ENCODE assay signal across 38 mouse cellular contexts in the genomic region with DNA sequence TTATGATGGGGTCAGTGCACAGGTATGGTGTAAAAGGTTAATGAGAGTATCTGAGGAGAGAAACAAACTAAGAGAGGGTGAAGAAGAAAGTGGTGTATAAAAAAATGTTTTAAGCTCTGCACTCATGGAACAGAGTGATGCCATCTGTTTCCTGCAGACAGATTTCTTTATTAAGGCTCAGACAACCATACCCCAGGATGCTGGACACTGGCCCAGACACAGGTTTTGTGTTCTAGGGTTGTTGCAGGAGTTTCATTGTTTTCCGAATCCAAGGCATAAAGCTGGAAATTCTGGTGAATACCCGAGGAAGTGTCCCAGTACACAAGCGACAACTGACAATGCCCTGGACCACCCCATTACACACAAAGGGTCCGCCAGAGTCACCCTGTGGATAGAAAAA. TPM values are rescaled to one million over a fixed set of nuclear protein-coding genes. Genes with fewer than 3 reads are reported as not detected.
A peak's percentile ranks its signal among the peaks of the same experiment; 100 is the strongest.
DNase-seq lines count a peak whose midpoint lies in the region; ATAC-seq and TF ChIP-seq lines count a peak whose summit lies in the region.
"Had no signal": no experiment of that assay in that cellular context is flagged by ENCODE, and none has a peak within 500 bp of the region (broad histone marks: within the 10 kb centered on the region; RNA-seq: fewer than 3 reads in every experiment).

No protein-coding gene starts in this region.

- no peaks in the 10 kb centered on the region for H3K9me3 ChIP-seq in hindbrain, embryonic 14.5 days (ENCODE audit: control insufficient read depth, low read length)
- no peaks in the 10 kb centered on the region for H3K9me3 ChIP-seq in hindbrain, embryonic 13.5 days
- H3K9me3 ChIP-seq: embryonic facial prominence, embryonic 13.5 days; forebrain, embryonic 10.5 days; forebrain, embryonic 15.5 days; hindbrain, embryonic 15.5 days; limb, embryonic 13.5 days; lung, embryonic 15.5 days; neural tube, embryonic 13.5 days had no signal

- peak; percentile 23 for DNase-seq in hindbrain, embryonic 14.5 days (ENCODE audit: low spot score)
- DNase-seq in cerebellum, adult 2 months: peak; percentile 52 to 64
- DNase-seq in cerebellum, postnatal 14 days: peak; percentile 71 to 75
- DNase-seq in urinary bladder, adult 18-20 months (ENCODE audit: low spot score in 2 of 2): no peak
- no peak for DNase-seq in urinary bladder, postnatal 4 days (ENCODE audit: low spot score in 2 of 2)
- DNase-seq in right cerebral cortex, postnatal 4 days: no peak
- DNase-seq: adrenal gland, adult 2 months; adrenal gland, postnatal 36 days; gastrocnemius, postnatal 25 days; heart, adult 18-20 months; heart, postnatal 4 days; kidney, adult 11 months; kidney, postnatal 25 days; lung, postnatal 36 days; retina, postnatal 1 day; right cerebral cortex, postnatal 14 days; thymus, adult 18-20 months; thymus, postnatal 25 days had no signal

- no peak for TF ChIP-seq POLR2A in cerebellum, adult 2 months (IDR thresholded peaks at IDR 0.05; ENCODE audit: borderline replicate concordance, insufficient read depth, low read length)

- H3K27ac ChIP-seq in hindbrain, embryonic 14.5 days: no peak overlapping the region
- no peak overlapping the region for H3K27ac ChIP-seq in hindbrain, embryonic 13.5 days
- no peak overlapping the region for H3K27ac ChIP-seq in cerebellum, adult 2 months (ENCODE audit: insufficient read depth, low read length)
- H3K27ac ChIP-seq: embryonic facial prominence, embryonic 13.5 days; forebrain, embryonic 10.5 days; forebrain, embryonic 15.5 days; hindbrain, embryonic 15.5 days; limb, embryonic 13.5 days; lung, embryonic 15.5 days; neural tube, embryonic 13.5 days had no signal

- H3K9ac ChIP-seq in hindbrain, embryonic 14.5 days: no peak overlapping the region
- H3K9ac ChIP-seq in hindbrain, embryonic 13.5 days: no peak overlapping the region
- H3K9ac ChIP-seq: embryonic facial prominence, embryonic 13.5 days; forebrain, embryonic 15.5 days; hindbrain, embryonic 15.5 days; limb, embryonic 13.5 days; lung, embryonic 15.5 days; neural tube, embryonic 13.5 days had no signal

- no peak for ATAC-seq in hindbrain, embryonic 14.5 days (ENCODE audit: low FRiP score)
- no peak for ATAC-seq in hindbrain, embryonic 13.5 days (ENCODE audit: low FRiP score)
- ATAC-seq: CD4-positive, CD25-positive, alpha-beta regulatory T cell, adult 4 months; forebrain, embryonic 15.5 days; inflammation-experienced regulatory T-cells, adult 6 months; midbrain, embryonic 16.5 days had no signal

- no peak for TF ChIP-seq CTCF in cerebellum, adult 2 months (IDR thresholded peaks at IDR 0.05; ENCODE audit: borderline replicate concordance, insufficient read depth, low read depth, low read length)

- H3K27me3 ChIP-seq in hindbrain, embryonic 14.5 days (ENCODE audit: control insufficient read depth, insufficient read depth, low read length): no peaks in the 10 kb centered on the region
- no peaks in the 10 kb centered on the region for H3K27me3 ChIP-seq in hindbrain, embryonic 13.5 days
- no peaks in the 10 kb centered on the region; the same call in 1 of the 2 replicates for H3K27me3 ChIP-seq in cerebellum, adult 2 months (ENCODE audit: control insufficient read depth, insufficient read depth, low read length)
- H3K27me3 ChIP-seq: embryonic facial prominence, embryonic 13.5 days; forebrain, embryonic 15.5 days; hindbrain, embryonic 15.5 days; limb, embryonic 13.5 days; lung, embryonic 15.5 days; neural tube, embryonic 13.5 days had no signal

- no peak overlapping the region for H3K4me2 ChIP-seq in hindbrain, embryonic 14.5 days (replicated peaks)
- no peak overlapping the region for H3K4me2 ChIP-seq in hindbrain, embryonic 13.5 days
- H3K4me2 ChIP-seq: embryonic facial prominence, embryonic 13.5 days; forebrain, embryonic 15.5 days; heart, embryonic 11.5 days; hindbrain, embryonic 15.5 days; limb, embryonic 13.5 days; liver, embryonic 11.5 days; lung, embryonic 15.5 days; midbrain, embryonic 11.5 days; neural tube, embryonic 13.5 days had no signal

- WGBS in hindbrain, embryonic 14.5 days: 63% methylated on average over 4 of the region's 4 CpGs
- 72% methylated on average over 4 of the region's 4 CpGs for WGBS in hindbrain, embryonic 13.5 days
- WGBS in cerebellum, adult 2 months: 33% methylated on average over 4 of the region's 4 CpGs

- H3K4me1 ChIP-seq in hindbrain, embryonic 14.5 days (replicated peaks; ENCODE audit: control insufficient read depth, insufficient read depth, low read length): no peaks in the 10 kb centered on the region
- no peaks in the 10 kb centered on the region for H3K4me1 ChIP-seq in hindbrain, embryonic 13.5 days (replicated peaks)
- peaks cover 4% of the 10 kb centered on the region; the same call in 1 of the 2 replicates for H3K4me1 ChIP-seq in cerebellum, adult 2 months (ENCODE audit: control insufficient read depth, insufficient read depth, low read length)
- H3K4me1 ChIP-seq: embryonic facial prominence, embryonic 13.5 days; forebrain, embryonic 10.5 days; forebrain, embryonic 15.5 days; hindbrain, embryonic 15.5 days; limb, embryonic 13.5 days; lung, embryonic 15.5 days; neural tube, embryonic 13.5 days had no signal

- no peaks in the 10 kb centered on the region for H3K36me3 ChIP-seq in hindbrain, embryonic 14.5 days (replicated peaks; ENCODE audit: control insufficient read depth, insufficient read depth)
- no peaks in the 10 kb centered on the region for H3K36me3 ChIP-seq in hindbrain, embryonic 13.5 days
- H3K36me3 ChIP-seq: embryonic facial prominence, embryonic 13.5 days; forebrain, embryonic 10.5 days; forebrain, embryonic 15.5 days; hindbrain, embryonic 15.5 days; limb, embryonic 13.5 days; lung, embryonic 15.5 days; neural tube, embryonic 13.5 days had no signal

- H3K4me3 ChIP-seq in hindbrain, embryonic 14.5 days (replicated peaks; ENCODE audit: low read length): no peak overlapping the region
- H3K4me3 ChIP-seq in hindbrain, embryonic 13.5 days: no peak overlapping the region
- H3K4me3 ChIP-seq in cerebellum, adult 2 months (replicated peaks; ENCODE audit: insufficient read depth, low read depth, low read length): no peak overlapping the region
- H3K4me3 ChIP-seq: embryonic facial prominence, embryonic 13.5 days; forebrain, embryonic 10.5 days; forebrain, embryonic 15.5 days; hindbrain, embryonic 15.5 days; limb, embryonic 13.5 days; lung, embryonic 15.5 days; myocyte; neural tube, embryonic 13.5 days had no signal

RNA-seq across cellular contexts. Expression of gene Mcpt8, which starts 3.1 kb away (rescaled TPM):
- not detected in 2 replicates for polyA plus RNA-seq in hindbrain, embryonic 14.5 days (2014; fragmentation: Nextera tagmentation; extraction: Ambion mirVana)
- polyA plus RNA-seq in hindbrain, embryonic 13.5 days (2015; fragmentation: Nextera tagmentation; extraction: Ambion mirVana): not detected in 2 replicates
- not detected in 2 replicates for polyA plus RNA-seq in cerebellum, adult 2 months (2012; rRNA removed)
- polyA plus RNA-seq: adrenal gland, adult 2 months; CD4-positive, CD25-positive, alpha-beta regulatory T cell, adult 4 months; forebrain, embryonic 10.5 days; frontal cortex, adult 2 months; heart, embryonic 11.5 days; hindbrain, embryonic 15.5 days; inflammation-experienced regulatory T-cells, adult 6 months; liver, embryonic 11.5 days; midbrain, embryonic 11.5 days; midbrain, embryonic 16.5 days; neural tube, embryonic 13.5 days had no signal

RNA-seq across cellular contexts. Expression of gene Mcpt4, which starts 19.9 kb away (rescaled TPM):
- not detected in 2 replicates for polyA plus RNA-seq in hindbrain, embryonic 14.5 days (2014; fragmentation: Nextera tagmentation; extraction: Ambion mirVana)
- not detected in 2 replicates for polyA plus RNA-seq in hindbrain, embryonic 13.5 days (2015; fragmentation: Nextera tagmentation; extraction: Ambion mirVana)
- polyA plus RNA-seq in cerebellum, adult 2 months (2012; rRNA removed): 0.13 TPM in 1 of 2 replicates, not detected in the other
- polyA plus RNA-seq: CD4-positive, CD25-positive, alpha-beta regulatory T cell, adult 4 months; forebrain, embryonic 10.5 days; forebrain, embryonic 15.5 days; heart, embryonic 11.5 days; hindbrain, embryonic 15.5 days; inflammation-experienced regulatory T-cells, adult 6 months; kidney, embryonic 14.5 days; liver, embryonic 11.5 days; liver, embryonic 16.5 days; midbrain, embryonic 11.5 days; midbrain, embryonic 16.5 days; neural tube, embryonic 13.5 days had no signal

RNA-seq across cellular contexts. Expression of gene Ctsg, which starts 20.4 kb away (rescaled TPM):
- not detected in 2 replicates for polyA plus RNA-seq in hindbrain, embryonic 14.5 days (2014; fragmentation: Nextera tagmentation; extraction: Ambion mirVana)
- polyA plus RNA-seq in hindbrain, embryonic 13.5 days (2015; fragmentation: Nextera tagmentation; extraction: Ambion mirVana): not detected in 2 replicates
- not detected in 2 replicates for polyA plus RNA-seq in cerebellum, adult 2 months (2012; rRNA removed)
- polyA plus RNA-seq: adrenal gland, adult 2 months; CD4-positive, CD25-positive, alpha-beta regulatory T cell, adult 4 months; embryonic facial prominence, embryonic 13.5 days; forebrain, embryonic 15.5 days; hindbrain, embryonic 15.5 days; inflammation-experienced regulatory T-cells, adult 6 months; kidney, embryonic 14.5 days; limb, embryonic 13.5 days; lung, embryonic 15.5 days; midbrain, embryonic 11.5 days; midbrain, embryonic 16.5 days; neural tube, embryonic 13.5 days had no signal

RNA-seq across cellular contexts. Expression of gene Gzme, which starts 38.4 kb away (rescaled TPM):
- polyA plus RNA-seq in hindbrain, embryonic 14.5 days (2014; fragmentation: Nextera tagmentation; extraction: Ambion mirVana): not detected in 2 replicates
- polyA plus RNA-seq in hindbrain, embryonic 13.5 days (2015; fragmentation: Nextera tagmentation; extraction: Ambion mirVana): not detected in 2 replicates
- not detected in 2 replicates for polyA plus RNA-seq in cerebellum, adult 2 months (2012; rRNA removed)
- polyA plus RNA-seq: adrenal gland, adult 2 months; CD4-positive, CD25-positive, alpha-beta regulatory T cell, adult 4 months; embryonic facial prominence, embryonic 13.5 days; forebrain, embryonic 10.5 days; forebrain, embryonic 15.5 days; heart, embryonic 11.5 days; heart, postnatal 0 days; hindbrain, embryonic 15.5 days; inflammation-experienced regulatory T-cells, adult 6 months; kidney, embryonic 14.5 days; limb, embryonic 13.5 days; liver, embryonic 11.5 days; liver, embryonic 16.5 days; lung, embryonic 15.5 days; midbrain, embryonic 11.5 days; midbrain, embryonic 16.5 days; neural tube, embryonic 13.5 days; stomach, embryonic 16.5 days had no signal

RNA-seq across cellular contexts. Expression of gene Mcpt2, which starts 40.2 kb away (rescaled TPM):
- polyA plus RNA-seq in hindbrain, embryonic 14.5 days (2014; fragmentation: Nextera tagmentation; extraction: Ambion mirVana): not detected in 2 replicates
- polyA plus RNA-seq in hindbrain, embryonic 13.5 days (2015; fragmentation: Nextera tagmentation; extraction: Ambion mirVana): not detected in 2 replicates
- polyA plus RNA-seq in cerebellum, adult 2 months (2012; rRNA removed): not detected in 2 replicates
- polyA plus RNA-seq: CD4-positive, CD25-positive, alpha-beta regulatory T cell, adult 4 months; forebrain, embryonic 10.5 days; forebrain, embryonic 15.5 days; frontal cortex, adult 2 months; heart, embryonic 11.5 days; heart, postnatal 0 days; hindbrain, embryonic 15.5 days; inflammation-experienced regulatory T-cells, adult 6 months; kidney, embryonic 14.5 days; limb, embryonic 13.5 days; liver, embryonic 11.5 days; lung, embryonic 15.5 days; midbrain, embryonic 11.5 days; midbrain, embryonic 16.5 days; myocyte; neural tube, embryonic 13.5 days had no signal

Comparison
In these comparisons a context has a peak if more than half of its experiments do, and no peak if none do; other contexts are left out.
1. DNase-seq: peak in hindbrain, embryonic 14.5 days (single experiment), cerebellum, adult 2 months (2 of 2) and cerebellum, postnatal 14 days (2 of 2); none in urinary bladder, adult 18-20 months (0 of 2), urinary bladder, postnatal 4 days (0 of 2) and right cerebral cortex, postnatal 4 days (single experiment).